Mouse (Mus musculus) frontal cortex, postnatal 14 days (tissue): ENCODE measurements at regions not wholly inside any gene's neighbourhood (a gene's known extent, or its start where the extent isn't known, plus 50 kb on each side); places are given as distances from the start of the nearest gene placed in this dataset.
A peak's percentile ranks its signal among the peaks of the same experiment; 100 is the strongest.

Experiments
- DNase-seq, 2 experiments: peaks; one replicate each; pipeline ENCODE4 v3.0.0; 2022; ENCODE audit warnings: low spot score in 2 of 2

DNA sequence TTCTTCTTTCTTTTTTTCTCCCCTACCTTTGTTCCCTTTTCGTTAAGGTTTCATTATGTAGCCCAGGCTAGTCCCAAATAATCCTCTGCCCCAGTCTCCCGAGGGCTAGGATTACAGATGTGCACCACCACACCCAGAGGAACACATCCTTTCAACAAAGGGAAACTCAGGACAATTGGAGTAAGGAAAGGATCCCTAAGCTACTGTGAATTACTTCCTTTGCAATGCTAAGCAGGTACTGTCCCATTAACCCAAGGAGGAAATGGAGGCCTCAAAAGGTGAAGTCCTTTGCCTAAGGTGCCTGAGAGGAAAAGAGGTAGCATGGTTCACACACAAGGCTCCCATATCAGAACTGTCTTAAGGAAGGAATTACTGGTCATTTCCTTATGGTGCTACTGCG, 157.2 kb downstream of the En1 start:
- DNase-seq = no peak

DNA sequence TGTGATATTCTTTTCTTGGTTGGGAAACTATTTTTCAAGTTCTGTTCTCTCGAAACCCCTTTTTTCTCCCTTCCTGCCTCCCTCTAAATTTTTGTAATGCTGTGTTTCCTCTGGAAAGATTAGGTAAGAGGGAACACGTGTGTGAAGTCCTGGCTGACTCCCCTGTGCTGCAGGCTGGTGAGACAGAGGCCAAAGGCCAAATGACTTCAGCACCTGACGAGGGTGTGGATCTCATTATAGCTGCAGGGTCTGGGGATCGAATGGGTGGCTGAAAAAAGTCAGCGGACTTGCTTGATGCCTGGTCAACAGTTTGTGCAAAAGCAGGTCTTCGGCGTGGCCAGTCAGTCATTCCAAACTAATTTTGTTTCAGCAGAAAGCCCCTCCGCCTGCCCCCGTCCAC, 159.1 kb downstream of the En1 start:
- DNase-seq = no peak

DNA sequence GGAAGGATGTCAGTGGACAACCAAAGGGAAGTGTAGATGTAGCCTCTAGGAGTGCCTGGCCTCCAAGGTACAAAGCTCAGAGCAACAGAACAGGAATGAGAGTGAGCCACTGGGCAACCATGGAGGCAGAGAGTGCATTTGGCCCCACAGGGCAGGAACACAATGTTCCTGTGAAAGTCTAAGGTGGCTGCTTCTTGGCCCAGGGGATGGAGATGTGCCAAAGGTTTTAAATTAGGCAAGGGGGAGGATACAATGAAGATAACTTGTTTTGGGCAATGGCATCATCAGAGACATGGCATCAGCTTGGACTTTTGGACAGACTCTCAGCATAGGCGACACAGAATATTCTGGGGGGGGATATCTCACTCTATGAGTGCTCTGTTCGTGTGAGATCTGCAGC, 160.3 kb downstream of the En1 start:
- DNase-seq = no peak

DNA sequence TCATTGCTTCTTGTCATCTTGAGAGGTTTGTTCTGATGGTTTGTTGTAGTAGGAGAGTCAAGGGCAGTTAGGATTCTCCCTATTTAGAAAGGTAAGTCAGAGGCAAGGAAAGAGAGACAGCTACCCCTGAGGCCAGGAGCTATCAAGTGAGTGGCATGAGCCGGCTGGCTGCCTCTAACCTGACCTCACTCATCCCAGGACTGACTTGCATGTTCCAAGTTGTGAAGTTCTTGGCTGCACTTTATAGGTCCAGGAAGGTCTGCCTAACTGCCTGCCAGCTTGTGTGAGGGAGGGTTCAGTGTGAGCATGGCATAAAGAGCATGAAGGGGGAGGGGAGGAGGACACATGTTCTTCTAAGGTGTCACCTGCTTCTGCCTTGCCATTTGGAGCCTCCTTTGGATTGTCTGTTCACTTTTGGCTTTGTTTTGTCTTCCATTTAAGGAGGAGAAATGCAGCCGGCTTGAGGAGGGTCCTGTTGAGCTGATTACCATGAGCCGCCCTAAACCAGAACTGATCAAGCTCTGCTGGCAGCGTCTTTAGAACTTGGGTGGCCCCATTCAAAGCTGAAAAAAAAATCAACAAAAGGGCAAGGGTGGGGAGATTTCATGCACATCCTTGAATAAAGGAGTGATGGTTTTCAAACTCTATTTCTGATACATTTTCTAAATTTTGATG, 160.8 kb downstream of the En1 start:
- no peak for DNase-seq

DNA sequence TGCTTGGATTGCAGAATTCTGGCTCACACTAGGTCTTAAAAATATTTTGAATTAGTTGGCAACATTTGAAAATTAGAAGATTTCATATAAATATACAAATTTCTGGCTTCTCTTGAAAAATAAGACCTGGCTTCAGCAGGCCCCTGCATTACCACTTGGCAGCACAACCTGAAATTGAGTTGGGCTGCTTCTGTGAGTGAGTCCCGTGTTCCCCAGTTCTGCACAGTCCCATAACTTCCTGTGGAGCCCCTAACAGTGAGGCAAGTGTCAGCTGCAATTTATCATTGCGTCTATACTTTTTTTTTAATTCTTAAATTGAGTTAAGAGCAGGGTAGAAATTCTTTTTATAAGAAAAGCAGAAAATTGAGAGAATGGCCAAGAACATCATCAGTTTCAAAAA, 164.8 kb downstream of the En1 start:
- no peak for DNase-seq

DNA sequence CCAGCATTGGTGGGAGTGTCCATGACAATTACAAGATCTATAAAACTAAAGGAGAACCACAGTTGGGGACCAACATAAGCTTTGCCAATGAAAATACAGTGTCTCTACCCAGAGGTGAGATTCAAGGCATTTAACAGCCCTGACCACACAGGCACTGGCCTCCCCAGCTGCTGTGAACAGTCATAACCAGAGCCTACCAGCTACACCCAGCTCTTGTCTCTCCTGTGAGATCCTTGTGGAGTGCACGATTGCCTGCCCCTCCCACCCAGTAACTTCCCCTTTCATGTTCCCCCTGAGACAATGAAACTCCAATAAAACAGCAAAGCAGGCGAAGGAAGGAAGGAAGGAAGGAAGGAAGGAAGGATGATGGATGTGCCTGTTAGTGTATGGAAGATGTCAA, 169.1 kb downstream of the En1 start:
- no peak for DNase-seq

DNA sequence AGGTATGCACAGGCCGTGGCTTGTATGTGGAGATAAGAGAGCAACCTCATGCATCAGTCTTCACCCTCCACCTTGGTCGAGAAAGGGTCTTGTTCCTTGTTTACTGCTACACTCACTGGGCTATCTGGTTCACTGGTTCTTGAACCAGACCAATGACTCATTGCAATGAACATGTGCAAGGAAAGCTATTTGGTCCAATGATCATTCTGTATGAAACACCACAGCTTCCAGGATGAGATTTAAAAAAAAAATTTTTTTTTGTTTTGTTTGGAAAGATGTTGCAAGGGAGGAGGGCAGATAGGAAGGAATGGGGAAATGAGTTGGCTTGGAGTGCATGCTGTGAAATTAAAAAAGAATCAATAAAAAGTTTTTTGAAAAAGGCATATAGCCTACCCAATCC, 174.7 kb downstream of the En1 start:
- no peak for DNase-seq

DNA sequence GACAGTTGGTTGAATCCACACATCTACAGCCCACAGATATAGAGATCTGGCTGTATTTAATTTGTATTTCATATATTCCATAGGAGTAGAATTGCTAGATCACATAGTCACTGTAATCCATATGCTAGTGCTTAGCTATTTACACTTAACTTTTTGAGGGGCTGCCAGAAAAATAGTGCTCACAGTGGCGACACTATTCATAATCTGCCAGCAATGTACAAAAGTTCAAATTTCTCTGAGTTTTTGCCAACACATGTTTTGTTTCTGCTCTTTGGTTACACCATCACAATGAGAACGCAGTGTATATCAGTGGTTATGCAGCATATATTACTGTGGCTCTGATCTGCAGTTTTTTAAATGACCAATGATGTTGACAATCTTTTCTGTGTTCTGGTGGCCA, 175.2 kb downstream of the En1 start:
- DNase-seq = no peak

DNA sequence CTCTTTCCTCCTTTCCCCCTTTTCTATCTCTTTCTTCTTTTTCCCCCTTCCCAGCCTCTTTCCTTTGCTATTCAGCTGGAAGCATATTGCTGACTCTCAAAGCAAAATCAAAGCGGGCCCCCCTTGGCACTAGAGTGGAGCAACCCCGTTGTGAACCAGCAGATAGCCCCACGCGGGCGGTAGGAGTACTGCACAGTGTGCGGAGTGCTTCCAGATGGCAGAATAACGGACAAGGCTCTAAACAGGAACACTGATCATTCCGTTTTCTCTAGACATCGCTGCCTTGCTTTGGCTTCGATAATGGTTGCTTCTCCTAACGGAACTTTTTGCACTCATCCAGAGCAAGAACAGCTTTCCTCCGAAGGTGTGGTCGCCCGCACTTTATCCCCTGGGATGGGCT, 193.0 kb downstream of the En1 start:
- DNase-seq = peak in 1 of 2 experiments; percentile 15

DNA sequence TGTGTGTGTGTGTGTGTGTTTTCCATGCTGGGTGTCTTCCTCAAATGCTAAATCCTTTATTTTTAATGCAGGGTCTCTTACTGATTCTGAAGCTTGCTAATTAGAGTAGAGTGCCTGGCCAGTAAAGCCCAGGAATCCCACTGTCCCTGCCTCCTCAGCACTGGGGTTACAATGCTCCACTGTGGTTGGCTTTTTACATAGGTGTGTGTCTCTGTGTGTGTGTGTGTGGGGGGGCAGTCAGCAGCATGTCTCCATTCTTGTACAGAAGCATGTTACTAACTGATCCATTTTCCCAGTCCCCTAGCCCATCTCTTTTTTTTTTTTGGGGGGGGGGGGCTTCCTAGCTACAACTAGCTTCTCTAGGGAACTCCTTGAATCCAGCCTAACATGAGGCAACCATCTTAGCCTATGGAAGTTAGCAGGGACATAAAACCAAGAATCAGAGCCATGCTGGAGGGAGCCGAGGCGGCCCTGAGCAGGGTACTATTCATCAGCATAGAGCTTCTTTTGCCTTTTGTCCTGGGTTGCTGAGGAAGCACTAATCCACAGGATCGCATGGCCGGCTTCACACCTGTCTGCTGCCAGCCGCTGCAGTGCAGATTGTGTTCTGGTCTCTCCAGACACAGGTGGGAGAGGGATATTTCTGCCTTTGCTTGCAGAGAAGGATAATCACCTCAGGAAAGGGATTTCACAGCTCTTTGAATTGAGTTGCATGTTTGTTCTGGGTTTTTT, 199.2 kb downstream of the En1 start:
- no peak for DNase-seq

DNA sequence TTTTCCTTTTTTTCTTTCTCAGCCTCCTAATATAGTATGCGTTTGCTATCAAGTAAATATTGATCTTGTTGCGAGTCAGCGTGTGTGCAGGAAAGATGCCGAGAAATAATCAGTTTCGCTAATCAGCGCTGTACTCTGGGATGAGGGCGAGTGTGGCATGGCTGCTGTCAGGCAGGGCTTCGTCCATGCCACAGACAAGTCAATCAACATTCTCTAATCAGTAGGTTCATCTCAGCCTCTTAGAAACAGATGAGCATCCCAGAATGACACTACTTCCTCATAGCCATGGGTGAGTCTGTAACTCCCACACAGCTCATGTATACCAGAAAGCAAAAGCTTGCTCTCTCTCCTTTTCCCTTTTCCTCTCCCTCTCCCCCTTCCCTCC, 199.8 kb downstream of the En1 start:
- no peak for DNase-seq

DNA sequence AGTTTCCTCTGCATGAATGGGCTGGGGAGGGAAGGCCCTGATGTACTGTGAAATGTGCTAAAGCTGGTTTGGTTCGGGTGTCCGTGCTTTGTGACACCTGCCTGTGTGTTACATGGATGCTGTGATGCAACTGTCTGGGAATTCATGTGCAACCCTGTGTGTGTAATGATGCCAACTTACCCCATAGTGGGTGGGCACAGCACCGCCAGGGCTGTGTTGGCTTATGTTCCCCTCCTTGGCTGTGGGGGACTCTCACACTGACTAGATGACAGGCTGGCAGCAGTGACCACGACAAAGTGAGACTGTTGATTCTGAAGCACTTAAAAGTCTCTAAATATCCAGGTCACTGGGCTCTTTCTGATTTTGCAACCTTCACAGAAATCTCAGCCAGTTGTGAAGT, 212.2 kb downstream of the En1 start:
- no peak for DNase-seq

DNA sequence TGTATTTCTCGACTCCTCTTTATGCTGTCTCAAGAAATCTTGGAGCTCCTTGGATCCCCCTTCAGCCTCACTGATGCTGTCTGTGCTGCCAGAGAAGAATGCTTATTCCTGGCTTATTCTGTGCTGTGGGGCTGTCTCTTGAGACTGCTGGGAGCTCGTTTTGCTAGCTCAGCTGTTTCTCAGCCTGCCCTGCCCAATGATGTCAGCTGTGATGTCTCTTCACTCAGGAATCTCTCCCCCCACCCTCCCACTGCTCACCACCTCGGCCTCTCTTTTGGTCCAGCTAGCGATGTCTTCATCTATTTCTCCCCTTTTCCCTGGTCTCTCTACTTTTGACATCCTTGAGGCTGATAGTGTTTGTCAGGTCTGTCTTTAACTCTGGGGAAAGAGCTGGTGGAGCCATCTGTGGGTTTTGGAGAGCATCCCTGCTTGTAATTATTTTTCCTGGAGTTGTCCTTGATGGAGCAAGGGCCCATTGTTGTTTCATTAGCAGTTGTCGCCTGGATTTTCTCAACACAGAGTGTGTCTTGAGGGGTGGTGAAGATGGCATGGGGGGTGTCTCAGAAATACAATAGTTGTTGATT, 214.1 kb downstream of the En1 start:
- DNase-seq = no peak

DNA sequence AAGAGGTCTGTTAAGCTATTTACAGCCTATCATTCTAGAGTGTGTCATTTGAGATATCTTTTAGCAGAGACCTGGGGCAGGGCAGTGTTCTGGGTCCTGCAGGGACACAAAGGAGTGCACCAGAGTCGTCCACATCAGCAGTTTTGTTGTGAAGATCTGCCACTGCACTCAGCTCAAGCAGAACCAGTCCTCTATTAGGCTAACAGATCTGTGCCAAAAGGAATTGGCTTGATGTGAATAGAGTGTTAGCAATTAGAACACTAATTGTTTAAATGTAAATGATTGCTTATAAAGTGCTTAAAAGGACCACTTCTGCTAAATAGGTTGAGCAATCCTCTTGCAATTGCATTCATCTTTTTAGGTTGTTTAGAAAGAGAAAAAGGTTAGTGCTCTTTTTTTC, 215.3 kb downstream of the En1 start:
- no peak for DNase-seq

DNA sequence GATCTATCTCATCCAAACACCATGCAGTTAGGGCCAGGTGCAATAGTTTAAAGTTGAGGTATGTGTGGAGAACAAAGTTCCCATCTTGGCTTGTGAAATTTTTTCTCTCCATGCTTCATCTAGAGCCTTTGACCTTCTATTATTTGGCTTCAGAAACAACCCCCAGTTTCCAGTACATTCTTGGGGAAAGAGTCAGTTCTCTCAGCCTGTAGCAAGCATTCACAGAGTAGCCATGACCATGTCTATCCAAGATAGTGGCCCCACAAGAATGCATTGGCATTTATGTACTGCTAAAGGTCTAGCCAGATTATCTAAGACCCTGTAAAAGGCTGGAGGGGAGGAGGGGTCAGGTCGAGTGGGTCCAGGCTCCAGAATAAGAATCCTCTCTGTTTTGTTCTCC, 229.8 kb downstream of the En1 start:
- no peak for DNase-seq

DNA sequence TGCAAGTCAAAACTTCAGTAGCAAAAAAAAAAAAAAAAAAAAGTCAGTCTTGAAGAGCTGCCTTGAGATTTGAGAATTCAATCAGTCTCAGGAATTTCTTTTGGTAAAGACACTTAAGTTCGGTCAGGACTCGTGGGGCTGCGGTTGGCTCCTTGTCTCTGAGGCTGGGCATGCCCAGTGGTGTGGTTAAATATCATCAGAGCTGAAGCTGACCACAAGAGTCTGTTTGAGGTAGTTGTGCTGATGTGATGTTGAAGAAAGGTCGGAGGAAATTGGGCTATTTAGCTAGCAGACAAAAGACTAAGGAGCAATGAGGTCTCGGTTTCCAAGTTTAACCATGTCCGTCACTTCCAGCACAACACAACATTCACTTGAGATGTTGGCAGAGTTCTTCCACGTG, 240.4 kb downstream of the En1 start:
- no peak for DNase-seq

DNA sequence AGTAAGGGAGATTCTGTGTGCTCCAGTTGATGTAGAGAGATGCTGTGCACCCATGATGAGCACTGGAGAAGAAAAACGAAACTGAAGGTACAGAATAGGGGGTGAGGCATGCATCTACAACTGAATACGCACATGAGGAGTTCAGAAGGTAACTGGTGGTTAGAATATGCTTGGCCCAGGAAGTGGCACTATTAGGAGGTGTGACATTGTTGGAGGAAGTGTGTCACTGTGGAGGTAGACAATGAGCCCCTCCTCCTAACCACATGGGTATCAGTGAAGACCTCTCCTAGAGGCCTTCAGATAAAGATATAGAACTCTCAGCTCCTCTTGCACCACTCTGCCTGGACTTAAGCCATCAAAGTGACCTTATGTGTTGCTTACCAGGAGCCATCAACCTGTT, 243.9 kb downstream of the En1 start:
- DNase-seq = no peak

DNA sequence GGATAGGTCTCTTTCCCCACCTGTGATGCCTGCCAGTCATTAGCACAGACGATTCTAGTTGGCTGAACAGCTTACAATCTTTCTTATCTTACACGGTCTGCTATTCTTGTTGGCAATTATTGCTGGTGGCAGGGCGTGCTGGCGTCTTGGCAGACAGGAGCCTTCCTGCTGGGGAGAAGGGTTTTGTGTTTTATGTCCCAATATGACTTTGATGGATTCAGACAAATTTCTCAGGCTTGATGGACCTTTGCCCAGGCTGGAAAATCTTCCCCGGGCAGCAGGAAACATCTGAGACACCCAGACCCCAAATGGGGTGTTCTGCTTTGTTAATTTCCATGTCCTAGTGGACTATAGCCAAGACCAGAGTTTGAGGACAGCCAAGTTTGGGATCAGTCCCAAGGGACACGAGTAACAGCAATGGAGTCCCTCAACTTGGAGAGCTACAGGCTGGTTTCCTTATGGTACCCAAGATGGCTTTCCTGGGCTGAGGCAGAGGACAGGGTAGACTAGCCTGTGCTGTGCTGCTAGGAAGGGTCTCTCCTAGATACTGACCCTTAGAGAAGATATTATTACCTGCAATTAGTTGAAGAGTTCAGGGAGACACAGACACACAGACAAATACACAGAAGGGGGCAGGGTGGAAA, 249.8 kb downstream of the En1 start:
- DNase-seq = no peak

DNA sequence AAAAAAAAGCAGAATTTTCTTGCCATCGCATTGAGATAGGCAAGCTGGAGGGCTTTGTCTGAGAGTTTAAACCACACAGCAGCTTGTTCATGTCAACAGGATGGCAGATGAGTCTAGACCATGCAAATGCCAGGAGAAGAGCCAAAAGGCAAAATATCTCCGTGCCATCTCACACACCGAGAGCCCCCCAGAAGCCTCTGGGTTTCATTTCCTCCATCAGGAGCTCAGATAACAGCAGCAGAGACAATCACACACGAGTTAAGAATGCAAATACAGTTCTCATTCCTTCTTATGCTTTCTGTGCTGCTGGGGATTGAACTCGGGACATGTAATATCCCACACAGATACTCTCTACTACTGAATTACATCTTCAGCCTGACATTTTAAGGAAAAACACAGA, 255.3 kb downstream of the En1 start:
- DNase-seq = no peak

DNA sequence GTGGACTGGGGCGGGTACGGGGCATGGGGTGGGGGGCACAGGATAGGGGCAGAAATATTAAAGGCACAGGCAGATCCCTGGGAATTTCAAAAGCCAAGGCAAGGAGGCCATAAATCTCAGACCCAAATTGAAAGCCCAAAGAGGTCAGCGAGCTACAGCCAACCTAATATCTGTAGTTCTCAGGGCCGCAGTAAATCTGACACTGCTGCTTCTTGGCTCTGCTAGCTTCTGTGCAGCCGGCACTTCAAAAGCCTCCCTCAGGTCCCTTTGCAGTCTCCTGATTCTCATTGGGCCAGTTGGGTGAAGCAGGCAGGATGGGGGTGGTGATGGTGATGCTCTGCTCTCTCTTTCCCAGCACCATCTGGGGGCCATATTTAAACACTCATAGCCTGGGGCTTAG, 257.3 kb downstream of the En1 start:
- DNase-seq = no peak

DNA sequence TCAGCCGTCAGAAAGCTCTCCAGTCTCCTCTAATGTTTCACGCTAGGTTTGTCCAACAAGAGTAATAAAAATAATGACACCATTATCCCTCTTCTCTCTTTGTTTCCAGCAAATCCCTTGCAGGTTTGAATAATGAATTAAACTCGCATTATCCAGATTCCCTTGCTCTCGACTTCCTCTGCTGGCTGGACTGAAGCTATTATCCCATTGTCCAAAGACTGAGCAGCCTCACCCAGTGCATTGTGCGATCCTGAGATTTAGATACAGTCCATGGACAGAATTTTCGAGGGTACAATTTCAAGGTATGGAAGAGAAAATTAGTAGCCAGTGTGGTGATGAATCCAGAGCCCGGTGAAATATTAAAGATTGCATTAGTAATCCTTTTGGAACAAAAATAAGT, 270.3 kb downstream of the En1 start:
- no peak for DNase-seq

DNA sequence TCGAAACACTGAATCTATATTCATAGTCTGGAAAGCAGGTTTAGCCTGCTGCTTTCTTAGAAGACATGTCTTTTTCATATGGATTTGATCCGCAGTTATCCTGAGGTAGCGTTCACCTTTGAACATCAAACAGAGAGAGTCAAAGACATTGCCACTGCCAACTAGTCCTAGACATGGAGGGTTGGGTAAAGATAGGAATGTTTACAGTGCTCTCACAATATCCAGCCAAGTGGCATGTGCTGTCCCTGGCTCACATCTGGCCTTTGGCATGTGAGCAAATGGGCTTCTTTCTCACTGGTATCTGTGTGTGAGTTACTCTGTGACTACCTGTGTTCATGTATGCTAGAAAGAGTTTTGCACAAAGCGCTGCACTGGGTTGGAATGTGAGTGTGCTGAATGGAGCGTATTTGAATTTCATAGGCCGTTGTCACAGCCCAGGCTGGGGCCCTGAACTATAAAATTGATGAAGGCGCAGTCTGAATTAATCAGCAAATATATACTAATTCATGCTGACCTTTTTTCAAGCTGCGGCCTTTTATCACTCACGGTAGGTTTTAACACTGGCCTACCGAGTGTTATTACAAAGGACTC, 280.8 kb downstream of the En1 start:
- DNase-seq = no peak

DNA sequence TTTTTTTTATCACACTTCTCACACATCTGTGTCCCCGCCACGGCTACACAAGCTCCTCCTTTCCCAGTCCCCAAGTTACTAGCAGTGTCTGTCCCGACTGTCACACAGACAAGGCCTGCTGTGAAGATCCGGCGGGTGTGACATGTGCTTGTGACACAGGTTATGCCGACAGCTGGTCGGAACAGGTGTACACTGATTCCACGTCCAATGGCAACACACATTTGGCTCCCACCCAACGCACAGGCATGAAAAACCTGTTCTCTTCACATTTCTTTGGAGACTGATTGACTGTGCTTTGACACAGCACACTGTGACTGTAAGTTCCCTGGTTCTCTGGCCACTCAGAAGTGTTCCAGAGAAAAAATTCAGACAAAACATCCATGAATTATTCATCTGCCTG, 281.4 kb downstream of the En1 start:
- DNase-seq = no peak
